Mouse (Mus musculus): ENCODE measurements around the gene Gm49673. TPM values are rescaled to one million over a fixed set of nuclear protein-coding genes. Genes with fewer than 3 reads are reported as not detected.

Gene Gm49673
- polyA plus RNA-seq, 1 experiment from 2014 or later = not detected

Other genes with a start within 250 kb of the Gm49673 start
- 0.36 and 0.43 TPM in 2 replicates for gene Tagap, start 221.8 kb downstream of the Gm49673 start, polyA plus RNA-seq (2015; fragmentation: Nextera tagmentation; extraction: Ambion mirVana)
- 68.0 and 77.9 TPM in 2 replicates for gene Rsph3a, start 202.2 kb downstream of the Gm49673 start, polyA plus RNA-seq (2015; fragmentation: Nextera tagmentation; extraction: Ambion mirVana)
- 7.3 and 9.7 TPM in 2 replicates for gene Rnaset2a, start 309 bp upstream of the Gm49673 start, polyA plus RNA-seq (2015; fragmentation: Nextera tagmentation; extraction: Ambion mirVana)
- gene Fgfr1op, start 17.7 kb upstream of the Gm49673 start, polyA plus RNA-seq (2015; fragmentation: Nextera tagmentation; extraction: Ambion mirVana) = 27.1 and 31.0 TPM in 2 replicates
- gene Ccr6, start 88.3 kb upstream of the Gm49673 start, polyA plus RNA-seq (2015; fragmentation: Nextera tagmentation; extraction: Ambion mirVana) = not detected in 2 replicates
- gene Mpc1, start 135.1 kb upstream of the Gm49673 start, polyA plus RNA-seq (2015; fragmentation: Nextera tagmentation; extraction: Ambion mirVana) = 343 and 355 TPM in 2 replicates
- gene Sft2d1, start 163.3 kb upstream of the Gm49673 start, polyA plus RNA-seq (2015; fragmentation: Nextera tagmentation; extraction: Ambion mirVana) = 141 and 165 TPM in 2 replicates
- 10.5 and 12.2 TPM in 2 replicates for gene Prr18, start 189.7 kb upstream of the Gm49673 start, polyA plus RNA-seq (2015; fragmentation: Nextera tagmentation; extraction: Ambion mirVana)
- 0.22 and 0.37 TPM in 2 replicates for gene T2, start 208.2 kb upstream of the Gm49673 start, polyA plus RNA-seq (2015; fragmentation: Nextera tagmentation; extraction: Ambion mirVana)

Data from forebrain, embryonic 16.5 days (tissue).